Mouse (Mus musculus) MEL-GATA-1-ER (cell line): ENCODE measurements around the gene Tob2.

ENCODE experiments used
- DNase-seq: peaks from one replicate; pipeline ENCODE4 v3.0.0-alpha.2; 2012; ENCODE audit warnings: low read depth; ENCODE audit errors: extremely low read depth

The Tob2 gene

DNA sequence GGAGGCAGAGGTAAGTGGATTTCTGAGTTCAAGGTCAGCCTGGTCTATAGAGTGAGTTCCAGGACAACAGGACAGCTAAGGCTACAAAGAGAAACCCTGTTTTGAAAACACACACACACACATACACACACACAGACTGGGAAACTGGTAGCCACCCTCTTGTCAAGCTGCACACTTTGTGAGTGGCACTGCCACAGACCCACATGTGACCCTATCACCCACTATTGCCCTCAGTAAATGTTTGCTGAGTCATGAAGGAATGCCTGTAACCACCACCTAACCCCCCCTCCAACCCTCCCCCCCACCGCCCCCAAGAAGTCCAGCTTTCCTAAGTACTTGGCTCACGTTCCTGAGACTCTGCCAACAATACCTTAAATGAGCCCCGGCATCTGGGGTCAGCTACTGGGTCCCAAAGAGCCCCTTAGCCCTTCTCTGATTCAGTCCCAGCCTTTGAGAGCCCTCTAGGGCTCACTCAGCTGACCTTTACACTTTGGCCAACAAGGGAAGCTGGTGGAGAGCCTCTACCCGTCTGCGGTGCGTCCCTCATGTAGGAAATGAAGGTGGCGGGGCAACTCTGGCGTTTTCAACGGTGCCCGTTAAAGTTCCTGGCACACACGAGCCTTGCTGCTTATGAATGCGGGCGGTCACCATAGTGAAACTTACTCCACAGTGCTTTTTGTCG lies 19.9 kb downstream of the Tob2 start:
- DNase-seq: no peak

GRCm38 (mm10) chr15:81836966-81837920 lies 21.4 kb downstream of the Tob2 start:
- DNase-seq: no peak

GRCm38 (mm10) chr15:81836124-81836821 lies 22.3 kb downstream of the Tob2 start:
- peak; percentile 49 for DNase-seq

DNA sequence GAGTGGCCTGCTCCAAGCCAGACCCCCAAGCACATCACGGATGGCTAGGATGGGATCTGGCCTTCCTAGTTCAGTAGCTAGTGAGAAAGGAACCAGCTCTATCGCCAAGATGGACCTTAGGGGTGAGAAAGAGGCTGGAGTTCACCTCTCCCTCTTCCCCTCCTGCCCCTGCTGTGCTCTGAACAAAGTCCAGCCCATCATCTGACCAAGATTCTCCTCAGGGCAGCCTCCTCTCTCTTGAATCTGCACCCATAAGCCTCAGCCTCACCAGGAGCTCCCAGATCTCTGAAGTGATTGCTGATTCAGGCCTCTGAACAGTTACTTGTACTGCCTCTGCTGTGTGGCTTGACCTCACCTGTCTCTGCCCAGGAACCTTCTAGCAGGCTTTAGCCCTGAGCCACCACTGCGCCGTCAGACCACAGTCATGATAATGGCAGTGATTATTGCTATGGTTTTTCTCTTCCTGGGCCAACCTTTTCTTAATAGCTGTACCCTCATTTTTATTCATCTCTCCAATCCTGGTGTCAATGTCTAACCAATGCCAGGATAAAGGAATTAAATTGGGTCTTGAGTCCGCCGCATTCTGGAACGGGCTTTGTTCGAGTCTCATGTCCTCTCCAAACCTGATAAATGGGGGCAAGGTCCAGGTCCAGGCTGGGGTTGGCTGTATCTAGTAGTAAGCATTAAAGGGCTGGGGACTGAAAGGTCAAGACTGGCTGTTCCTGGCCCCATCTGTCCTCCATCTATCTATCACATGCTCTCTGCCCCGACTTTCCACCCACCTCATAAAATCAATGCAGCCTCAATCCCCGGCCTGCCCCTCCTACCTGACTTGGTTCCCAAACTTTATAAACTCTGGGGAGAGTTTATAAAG lies 23.4 kb downstream of the Tob2 start:
- DNase-seq: no peak

GRCm38 (mm10) chr15:81834171-81834841 lies 24.3 kb downstream of the Tob2 start:
- DNase-seq: no peak

DNA sequence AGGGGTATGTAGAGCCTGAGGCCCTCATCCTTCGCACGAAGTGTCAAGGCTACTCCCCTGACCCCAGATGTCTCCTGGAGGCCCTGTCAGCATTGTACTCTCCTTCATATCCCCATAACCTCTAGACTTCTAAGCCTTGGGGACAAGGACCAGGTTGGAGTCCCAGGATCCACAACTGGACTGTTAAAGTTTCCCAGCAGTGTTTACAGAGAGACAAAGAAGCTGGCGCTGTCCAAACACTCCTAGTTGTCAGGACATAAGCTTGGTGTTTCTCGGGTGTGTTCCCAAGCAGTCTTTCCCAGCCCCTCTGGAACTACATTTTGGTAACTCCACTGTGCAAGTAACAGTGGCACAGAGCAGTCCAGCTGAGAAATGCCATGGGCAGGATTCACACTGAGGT lies 25.1 kb downstream of the Tob2 start:
- no peak for DNase-seq

DNA sequence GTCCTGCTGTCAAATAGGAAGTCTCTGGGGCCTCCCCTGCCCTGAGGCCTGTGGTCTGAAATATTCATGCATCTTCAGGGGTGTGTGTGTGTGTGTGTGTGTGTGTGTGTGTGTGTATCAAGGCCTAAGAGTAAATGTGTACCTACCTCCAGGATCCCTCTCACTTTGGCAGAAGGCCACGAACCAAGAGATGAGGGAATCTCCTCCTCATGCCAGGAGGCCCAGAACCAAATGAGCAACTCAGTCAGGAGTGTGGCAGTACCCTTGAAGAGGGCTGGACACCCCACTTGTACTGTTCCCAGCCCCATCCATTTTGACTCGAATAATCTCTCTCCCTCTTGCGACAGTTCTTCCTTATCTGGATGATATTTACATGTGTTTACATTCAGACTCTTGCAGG lies 26.4 kb downstream of the Tob2 start:
- no peak for DNase-seq

GRCm38 (mm10) chr15:81831136-81831825 lies 27.3 kb downstream of the Tob2 start:
- peak; percentile 85 for DNase-seq

DNA sequence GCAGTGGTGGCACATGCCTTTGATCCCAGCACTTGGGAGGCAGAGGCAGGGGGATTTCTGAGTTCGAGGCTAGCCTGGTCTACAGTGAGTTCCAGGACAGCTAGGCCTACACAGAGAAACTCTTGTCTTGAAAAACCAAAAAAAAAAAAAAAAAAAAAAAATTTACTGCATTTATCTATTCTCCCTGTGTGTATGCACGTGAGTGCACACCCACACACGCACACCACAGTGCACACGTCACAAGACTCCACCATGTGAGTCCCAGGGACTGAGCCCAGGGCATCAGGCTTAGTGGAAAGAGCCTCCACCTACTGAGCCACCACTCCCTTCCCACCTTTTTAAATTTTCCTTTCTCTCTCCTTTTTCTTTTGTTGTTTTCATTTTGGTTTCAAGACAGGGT lies 28.1 kb downstream of the Tob2 start:
- no peak for DNase-seq

GRCm38 (mm10) chr15:81829208-81829580 lies 29.4 kb downstream of the Tob2 start:
- DNase-seq: no peak

DNA sequence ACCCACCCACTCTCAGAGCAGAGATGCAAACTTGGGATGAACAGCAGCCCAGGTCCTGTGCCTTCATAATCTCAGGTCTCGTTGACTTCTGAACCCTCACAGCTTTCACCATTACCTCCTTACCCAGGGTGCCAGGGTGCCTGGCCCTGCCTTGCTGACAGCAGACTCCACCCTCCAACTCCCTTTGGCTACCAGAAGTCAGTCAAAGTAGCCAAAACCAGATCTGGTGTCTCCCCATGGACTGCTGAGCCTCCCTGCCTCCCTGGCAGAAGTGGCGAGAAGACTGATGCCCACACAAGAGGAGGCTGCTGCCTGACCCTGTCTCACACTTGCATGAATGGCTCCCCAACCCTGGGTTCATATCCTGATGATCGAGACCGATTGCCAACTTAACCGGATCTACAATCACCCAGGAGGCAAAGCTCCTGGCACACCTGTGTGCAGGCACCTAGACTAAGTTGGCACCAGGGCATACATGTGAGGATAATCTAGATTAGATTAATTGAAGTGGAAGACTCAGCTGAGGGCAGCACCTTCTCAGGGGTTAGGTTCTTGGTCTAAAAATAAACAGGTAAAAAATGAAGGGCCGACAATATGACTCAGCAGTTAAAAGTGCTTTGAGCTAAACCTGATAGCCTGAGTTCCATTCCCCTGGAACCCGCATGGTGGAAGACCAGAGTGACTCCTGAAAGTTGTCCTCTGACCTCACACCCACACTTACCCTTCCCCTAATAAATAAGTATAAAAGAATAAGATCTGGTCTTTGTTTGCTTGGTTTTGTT lies 30.0 kb downstream of the Tob2 start:
- DNase-seq: no peak

DNA sequence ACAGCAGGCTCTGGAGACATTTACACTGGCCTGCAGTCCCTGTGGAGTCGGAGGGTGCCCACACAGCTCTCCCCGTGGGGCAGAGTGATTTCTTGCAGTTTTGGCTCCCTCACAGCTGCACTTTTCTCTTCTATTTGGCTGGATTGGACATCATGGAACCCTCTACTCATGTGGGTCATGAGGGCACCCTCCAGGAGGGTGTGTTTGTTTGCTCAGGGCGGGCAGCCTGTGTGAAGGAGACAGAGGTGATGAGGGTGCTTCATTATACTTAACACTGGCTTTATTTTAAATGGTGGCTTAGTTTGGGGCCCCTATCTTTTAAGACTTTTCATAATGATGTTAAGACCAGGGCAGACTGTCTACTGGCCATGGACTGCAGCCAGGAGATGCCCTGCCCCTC lies 33.8 kb downstream of the Tob2 start:
- DNase-seq: no peak

GRCm38 (mm10) chr15:81822631-81823030 lies 36.0 kb downstream of the Tob2 start:
- DNase-seq: no peak

DNA sequence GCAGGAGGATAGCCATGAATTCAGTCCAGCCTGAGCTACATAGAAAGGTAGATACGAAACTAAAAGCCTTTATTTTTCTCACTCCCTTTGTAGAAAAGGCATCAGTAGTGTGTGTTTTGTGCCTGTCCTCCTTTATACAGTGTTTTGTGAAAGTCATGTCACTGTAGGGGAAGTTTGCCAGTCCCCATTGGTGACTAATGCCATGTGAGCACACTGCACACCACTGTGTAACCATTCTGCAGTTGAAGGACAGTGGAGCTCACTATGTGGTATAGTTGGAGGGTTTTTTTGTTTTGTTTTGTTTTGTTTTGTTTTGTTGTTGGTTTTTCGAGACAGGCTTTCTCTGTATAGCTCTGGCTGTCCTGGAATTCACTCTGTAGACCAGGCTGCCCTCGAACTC lies 40.2 kb downstream of the Tob2 start:
- DNase-seq: no peak

DNA sequence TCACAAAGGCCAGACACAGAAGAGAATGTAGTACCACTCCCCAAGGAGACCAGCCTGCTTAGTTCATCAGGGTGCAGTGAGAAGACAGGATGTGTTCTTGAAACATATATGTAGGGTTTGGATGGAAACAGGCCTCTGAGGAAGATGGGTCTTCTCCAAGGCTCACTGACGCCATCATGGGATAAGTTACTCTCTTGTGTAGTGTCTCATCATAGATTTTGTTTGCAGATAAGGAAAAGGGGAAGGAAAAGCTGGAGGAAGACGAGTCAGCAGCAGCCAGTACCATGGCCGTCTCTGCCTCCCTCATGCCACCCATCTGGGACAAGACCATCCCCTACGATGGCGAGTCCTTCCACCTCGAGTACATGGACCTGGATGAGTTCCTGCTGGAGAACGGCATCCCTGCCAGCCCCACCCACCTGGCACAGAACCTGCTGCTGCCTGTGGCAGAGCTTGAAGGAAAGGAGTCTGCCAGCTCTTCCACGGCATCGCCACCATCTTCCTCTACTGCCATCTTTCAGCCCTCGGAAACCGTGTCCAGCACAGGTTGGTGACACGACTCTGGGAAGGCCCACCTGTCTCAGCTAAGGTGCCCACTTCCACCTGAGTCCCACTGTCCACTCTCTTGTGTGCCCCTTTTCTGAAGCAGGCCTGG lies 43.8 kb downstream of the Tob2 start:
- no peak for DNase-seq

DNA sequence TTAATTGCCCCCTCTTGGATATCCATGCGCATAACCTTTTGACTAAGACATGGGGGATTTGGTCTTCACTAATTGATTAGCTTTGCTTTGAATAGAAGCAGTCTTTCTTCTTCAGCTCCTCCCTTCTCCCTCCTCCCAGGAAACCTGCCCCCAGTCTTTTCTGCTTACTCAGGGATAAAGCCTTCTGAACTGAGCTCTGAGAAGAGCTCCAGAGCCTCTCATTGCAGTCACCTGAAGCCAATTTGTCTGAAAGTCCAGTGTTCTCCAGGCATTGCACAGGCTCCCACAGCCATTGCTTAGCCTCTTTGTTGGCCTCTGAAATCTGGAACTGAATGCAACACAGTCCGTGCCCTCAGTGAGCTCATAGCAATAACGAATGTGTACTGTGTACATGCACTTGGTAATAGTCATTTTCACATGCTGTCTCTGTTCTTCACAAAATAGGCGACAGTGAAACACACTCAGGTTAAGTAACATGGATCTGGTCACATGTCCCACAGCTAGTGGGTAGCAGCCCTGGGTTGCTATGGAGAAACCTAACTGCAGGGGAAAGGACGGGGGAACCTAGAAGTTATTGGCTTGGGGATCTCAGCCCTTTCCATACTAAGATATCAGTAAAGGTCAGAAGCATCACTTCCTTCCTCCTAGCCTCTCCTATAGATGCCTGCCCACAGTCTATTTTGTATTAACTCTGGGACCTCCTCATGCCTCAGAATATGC lies 44.5 kb downstream of the Tob2 start:
- no peak for DNase-seq

GRCm38 (mm10) chr15:81812696-81813631 lies 45.6 kb downstream of the Tob2 start:
- DNase-seq: no peak
